Mouse (Mus musculus): ENCODE results near the gene 1810055G02Rik. TPM values are rescaled to one million over a fixed set of nuclear protein-coding genes. Genes with fewer than 3 reads are reported as not detected.

Gene 1810055G02Rik
- polyA plus RNA-seq, 1 experiment from 2014 or later, result 38.9 TPM

DNA sequence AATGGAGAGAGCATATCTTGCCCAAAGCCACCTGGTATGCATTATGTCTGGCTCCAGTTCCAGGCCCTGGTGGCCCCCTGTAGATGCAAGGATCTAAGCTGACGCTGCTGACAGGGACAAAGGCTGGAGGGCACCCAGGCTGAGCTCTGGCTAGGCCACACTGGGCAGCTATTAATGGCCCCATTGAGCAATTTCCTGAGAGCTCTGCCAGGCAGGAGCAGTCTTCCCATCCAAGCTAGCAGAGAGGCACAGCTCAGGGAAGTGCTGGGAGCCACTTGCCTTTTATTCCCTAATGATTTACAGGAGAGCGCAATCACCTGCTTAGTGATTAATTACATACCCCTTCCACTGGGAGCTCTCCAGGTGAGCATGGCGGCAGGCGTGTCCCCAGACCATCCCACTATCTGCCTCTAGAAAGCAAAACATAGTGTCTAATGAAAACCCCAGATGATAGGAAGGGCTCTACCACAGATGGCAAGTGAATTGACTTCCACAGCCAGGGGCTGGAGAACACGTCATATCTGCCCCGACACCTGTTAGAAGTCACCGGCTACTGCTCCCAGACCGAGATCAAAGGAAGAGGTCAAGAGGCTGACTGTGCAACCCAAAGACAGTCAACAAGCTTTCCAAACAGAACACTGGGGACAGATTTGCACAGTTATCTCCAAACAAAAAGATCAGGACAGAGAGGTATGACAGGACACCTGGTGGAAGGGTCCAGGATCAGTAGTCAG is 33.8 kb upstream of the 1810055G02Rik start:
- H3K4me2 ChIP-seq, result no peak overlapping the region
- H3K27ac ChIP-seq (ENCODE audit: low read depth, low read length), result no peak overlapping the region
- no peak overlapping the region for H3K9ac ChIP-seq (ENCODE audit: low read length)
- H3K4me1 ChIP-seq (ENCODE audit: control insufficient read depth, insufficient read depth, low read length), result no peaks in the 10 kb centered on the region
- H3K4me3 ChIP-seq (ENCODE audit: low read depth, low read length), result no peak overlapping the region
- H3K36me3 ChIP-seq (ENCODE audit: control insufficient read depth, insufficient read depth, low read length), result 0 out of 2 replicates have a peak, but pooled peaks cover 2% of the 10 kb centered on the region
- peak; percentile 56 for DNase-seq (ENCODE audit: low spot score, missing footprints)
- H3K9me3 ChIP-seq (ENCODE audit: control insufficient read depth, low read length), result peaks cover 2% of the 10 kb centered on the region; the same call in 1 of the 2 replicates
- no peak for ATAC-seq (ENCODE audit: low FRiP score)
- H3K27me3 ChIP-seq (ENCODE audit: control insufficient read depth, insufficient read depth, low read length), result no peaks in the 10 kb centered on the region
- 94% methylated on average over 8 of the region's 8 CpGs for WGBS

DNA sequence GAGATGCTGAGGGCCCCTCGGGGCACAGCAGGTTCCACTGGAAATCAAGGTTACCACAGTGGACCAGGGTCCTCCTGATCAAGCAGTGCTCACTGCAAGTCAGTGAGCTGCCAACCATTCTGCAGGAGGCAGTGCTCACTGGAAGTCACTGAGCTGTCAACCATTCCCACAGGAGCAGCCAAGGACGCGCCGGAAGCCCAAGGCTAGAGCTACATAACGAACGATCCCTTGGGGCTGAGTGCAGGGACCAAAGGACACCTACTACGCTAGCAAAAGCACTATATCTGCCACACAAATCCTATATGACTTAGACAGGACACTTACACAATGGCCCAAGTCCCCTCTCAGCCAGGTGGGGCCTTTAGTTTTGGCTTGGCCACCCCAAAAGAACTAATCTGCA is 27.4 kb upstream of the 1810055G02Rik start:
- Histone ChIP-seq H3K27me3 (ENCODE audit: control insufficient read depth, insufficient read depth, low read length) (no peaks in the 10 kb centered on the region; the same call in 1 of the 2 replicates), H3K4me2 (no peak overlapping the region), H3K36me3 (ENCODE audit: control insufficient read depth, insufficient read depth, low read length) (no peaks in the 10 kb centered on the region), H3K4me1 (ENCODE audit: control insufficient read depth, insufficient read depth, low read length) (peaks cover 13% of the 10 kb centered on the region), H3K9me3 (ENCODE audit: control insufficient read depth, low read length) (no peaks in the 10 kb centered on the region), H3K27ac (ENCODE audit: low read depth, low read length) (no peak overlapping the region), H3K4me3 (ENCODE audit: low read depth, low read length) (no peak overlapping the region), H3K9ac (ENCODE audit: low read length) (no peak overlapping the region)
- ATAC-seq (ENCODE audit: low FRiP score) (no peak), DNase-seq (ENCODE audit: low spot score, missing footprints) (no peak)
- 96% methylated on average over 7 of the region's 7 CpGs for WGBS

DNA sequence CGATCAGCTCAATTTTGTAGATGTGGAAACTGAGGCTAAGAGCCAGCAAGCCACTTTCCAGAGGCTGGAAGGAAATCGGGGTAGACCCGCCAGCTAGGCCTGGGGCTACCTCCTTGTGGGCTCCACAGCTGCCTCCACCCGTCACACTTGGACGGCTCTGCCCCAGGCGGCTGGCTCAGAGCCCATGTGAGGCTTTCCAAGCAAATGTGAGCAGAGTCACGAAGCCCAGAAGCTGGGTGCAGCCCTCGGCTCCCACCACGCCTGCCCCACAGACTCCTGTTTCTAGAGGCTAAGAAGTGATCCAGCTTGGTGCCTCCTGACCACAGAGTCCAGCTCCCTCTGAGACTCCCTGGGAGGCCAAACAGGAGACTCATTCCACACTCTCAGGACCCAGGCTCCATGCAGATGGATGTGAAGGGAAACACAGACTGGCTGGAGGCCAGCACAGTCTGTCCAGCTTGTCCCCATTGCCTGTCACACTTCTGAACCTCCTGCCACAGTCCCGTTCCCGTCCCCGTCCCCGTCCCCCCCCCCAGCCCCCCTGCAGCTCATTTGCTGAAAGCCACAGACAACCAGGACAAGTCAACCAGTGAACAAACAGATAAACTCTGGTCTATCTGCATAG is 26.7 kb upstream of the 1810055G02Rik start:
- Histone ChIP-seq H3K9ac (ENCODE audit: low read length) (no peak overlapping the region), H3K36me3 (ENCODE audit: control insufficient read depth, insufficient read depth, low read length) (no peaks in the 10 kb centered on the region), H3K27ac (ENCODE audit: low read depth, low read length) (no peak overlapping the region), H3K4me3 (ENCODE audit: low read depth, low read length) (no peak overlapping the region), H3K27me3 (ENCODE audit: control insufficient read depth, insufficient read depth, low read length) (no peaks in the 10 kb centered on the region; the same call in 1 of the 2 replicates), H3K4me1 (ENCODE audit: control insufficient read depth, insufficient read depth, low read length) (peaks cover 15% of the 10 kb centered on the region), H3K9me3 (ENCODE audit: control insufficient read depth, low read length) (no peaks in the 10 kb centered on the region), H3K4me2 (no peak overlapping the region)
- DNase-seq (ENCODE audit: low spot score, missing footprints), result no peak
- WGBS, result 63% methylated on average over 13 of the region's 13 CpGs
- ATAC-seq (ENCODE audit: low FRiP score), result no peak

DNA sequence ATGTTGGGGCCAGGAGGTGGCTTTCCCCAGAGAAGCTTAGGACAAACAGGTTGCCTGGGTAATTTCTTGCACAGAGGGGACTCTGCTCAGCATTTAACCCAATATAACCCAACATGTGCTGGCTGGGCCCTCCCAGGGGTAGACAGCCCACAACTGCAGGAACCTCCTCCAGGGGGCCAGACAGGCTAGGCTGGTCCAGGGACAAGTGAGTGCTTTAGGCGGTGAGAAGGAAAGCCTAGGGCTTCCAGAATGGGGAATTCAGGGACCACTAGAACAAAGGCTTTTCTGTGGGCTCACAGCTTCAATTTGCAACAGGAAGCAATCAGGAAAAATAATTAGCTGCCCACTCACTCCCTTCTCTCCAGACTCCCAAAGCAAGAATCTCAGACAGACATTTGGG is 23.7 kb upstream of the 1810055G02Rik start:
- ATAC-seq (ENCODE audit: low FRiP score) (no peak), DNase-seq (ENCODE audit: low spot score, missing footprints) (peak; percentile 86)
- Histone ChIP-seq H3K36me3 (ENCODE audit: control insufficient read depth, insufficient read depth, low read length) (no peaks in the 10 kb centered on the region), H3K4me3 (ENCODE audit: low read depth, low read length) (no peak overlapping the region), H3K4me1 (ENCODE audit: control insufficient read depth, insufficient read depth, low read length) (peaks cover 20% of the 10 kb centered on the region), H3K4me2 (peak overlapping the region; percentile 5; the same call in 1 of the 2 replicates), H3K9me3 (ENCODE audit: control insufficient read depth, low read length) (no peaks in the 10 kb centered on the region), H3K27ac (ENCODE audit: low read depth, low read length) (no peak overlapping the region), H3K9ac (ENCODE audit: low read length) (no peak overlapping the region), H3K27me3 (ENCODE audit: control insufficient read depth, insufficient read depth, low read length) (peaks cover 7% of the 10 kb centered on the region)
- 13% methylated on average over 1 of the region's 1 CpGs for WGBS

DNA sequence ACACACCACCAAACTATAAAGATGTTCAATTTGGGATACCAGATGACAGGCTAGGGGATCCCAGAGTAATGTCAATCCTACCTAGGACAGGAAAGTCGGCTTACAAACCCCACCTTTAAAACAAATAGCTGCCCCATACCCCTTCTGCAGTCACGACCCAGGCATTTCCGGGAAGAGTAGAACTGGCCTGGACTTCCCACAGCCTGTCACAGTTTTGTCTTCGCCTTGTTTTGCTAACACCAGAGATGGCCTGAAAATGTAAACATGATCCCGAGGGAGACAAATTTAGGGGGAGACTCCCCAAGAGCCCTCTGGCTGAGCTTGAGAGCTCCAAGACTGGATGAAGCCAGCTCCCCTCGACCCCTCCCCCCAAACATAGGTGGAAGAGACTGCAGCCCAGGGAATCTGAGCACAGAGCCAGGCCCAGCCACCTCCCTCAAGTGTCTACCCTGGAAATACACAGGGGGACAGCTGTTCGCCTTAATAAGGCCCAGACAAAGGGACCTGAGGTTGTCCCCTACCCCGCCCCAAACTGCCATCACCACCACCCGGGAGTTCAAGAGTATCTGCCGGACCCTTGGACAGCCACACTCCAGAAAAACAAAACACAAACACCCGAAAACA is 23.0 kb upstream of the 1810055G02Rik start:
- peak overlapping the region; percentile 82 for H3K9ac ChIP-seq (ENCODE audit: low read length)
- peak overlapping the region; percentile 88 for H3K4me2 ChIP-seq
- no peak for ATAC-seq (ENCODE audit: low FRiP score)
- no peaks in the 10 kb centered on the region for H3K9me3 ChIP-seq (ENCODE audit: control insufficient read depth, low read length)
- DNase-seq (ENCODE audit: low spot score, missing footprints), result peak; percentile 93
- peak overlapping the region; percentile 73 for H3K4me3 ChIP-seq (ENCODE audit: low read depth, low read length)
- H3K27ac ChIP-seq (ENCODE audit: low read depth, low read length), result no peak overlapping the region
- WGBS, result 13% methylated on average over 11 of the region's 11 CpGs
- peaks cover 20% of the 10 kb centered on the region for H3K4me1 ChIP-seq (ENCODE audit: control insufficient read depth, insufficient read depth, low read length)
- peaks cover 7% of the 10 kb centered on the region for H3K27me3 ChIP-seq (ENCODE audit: control insufficient read depth, insufficient read depth, low read length)
- H3K36me3 ChIP-seq (ENCODE audit: control insufficient read depth, insufficient read depth, low read length), result no peaks in the 10 kb centered on the region

DNA sequence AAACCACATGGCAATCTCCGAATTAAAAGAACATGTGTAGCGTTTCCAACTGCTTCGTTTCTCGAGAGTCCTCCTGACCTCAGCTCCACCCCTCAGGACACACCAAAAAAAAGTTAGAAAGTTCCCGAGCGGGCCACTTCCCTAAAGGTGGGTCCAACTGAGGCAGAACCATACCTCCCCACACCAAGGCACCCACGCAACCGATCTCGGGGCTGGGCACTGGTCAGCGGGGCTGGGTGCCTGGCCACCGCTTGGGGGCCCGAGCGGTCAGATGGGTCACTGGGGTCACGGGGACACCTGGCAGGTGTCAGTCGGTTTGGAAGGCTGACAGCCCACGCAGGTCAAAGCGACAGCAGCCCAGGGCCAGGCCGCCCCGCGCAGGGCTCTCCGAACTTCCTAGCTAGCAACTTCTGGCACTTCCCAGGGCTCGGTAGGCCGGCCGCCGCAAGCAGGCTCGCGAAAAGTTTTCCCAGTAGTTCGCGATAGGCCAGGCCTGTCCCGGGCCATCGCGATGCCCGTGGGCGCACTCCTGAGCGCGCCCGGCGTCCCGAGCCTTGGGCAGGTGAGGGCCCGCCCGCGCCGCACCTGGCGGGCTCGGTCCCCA is 22.4 kb upstream of the 1810055G02Rik start:
- Histone ChIP-seq H3K4me2 (peak overlapping the region; percentile 88), H3K9ac (ENCODE audit: low read length) (peak overlapping the region; percentile 82), H3K4me3 (ENCODE audit: low read depth, low read length) (peak overlapping the region; percentile 73), H3K4me1 (ENCODE audit: control insufficient read depth, insufficient read depth, low read length) (peaks cover 20% of the 10 kb centered on the region), H3K9me3 (ENCODE audit: control insufficient read depth, low read length) (no peaks in the 10 kb centered on the region), H3K27ac (ENCODE audit: low read depth, low read length) (no peak overlapping the region), H3K36me3 (ENCODE audit: control insufficient read depth, insufficient read depth, low read length) (no peaks in the 10 kb centered on the region), H3K27me3 (ENCODE audit: control insufficient read depth, insufficient read depth, low read length) (peaks cover 7% of the 10 kb centered on the region)
- under 1% methylated on average over 44 of the region's 45 CpGs for WGBS
- ATAC-seq (ENCODE audit: low FRiP score), result peak; percentile 47
- peak; percentile 93 for DNase-seq (ENCODE audit: low spot score, missing footprints)

DNA sequence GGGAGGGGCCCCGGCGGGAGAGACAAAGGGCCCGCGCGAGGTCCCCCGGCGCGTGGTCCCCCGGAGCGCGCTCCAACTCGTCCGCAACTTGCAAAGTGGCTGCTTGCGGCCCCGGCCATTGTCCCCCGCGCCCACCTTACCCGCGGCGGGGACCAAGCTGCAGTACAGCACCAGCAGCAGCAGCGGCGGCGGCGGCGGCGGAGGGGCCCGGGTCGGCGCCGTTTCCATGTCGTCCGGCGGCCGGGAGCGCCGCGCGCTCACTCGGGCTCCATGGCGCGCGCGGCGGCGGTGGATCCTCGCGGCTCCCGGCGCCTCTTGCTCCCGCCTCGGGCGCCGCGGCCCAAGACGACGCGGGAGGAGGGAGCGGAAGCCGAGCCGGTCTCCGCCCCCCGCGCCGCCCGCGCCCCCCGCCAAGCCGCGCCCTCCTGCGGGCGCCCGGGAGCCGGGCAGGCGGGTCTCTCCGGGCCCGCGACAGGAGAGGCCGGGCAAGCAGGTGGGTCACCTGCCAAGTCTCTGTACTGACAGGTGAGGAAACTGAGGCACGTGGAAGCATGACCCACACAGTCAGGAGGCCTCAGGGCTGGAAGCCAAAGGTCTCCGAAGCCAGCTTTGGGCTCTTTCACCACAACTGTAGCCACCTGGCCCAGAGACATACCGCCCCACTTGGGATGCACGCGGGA is 21.7 kb upstream of the 1810055G02Rik start, which contains the start of gene Lrp5:
Gene Lrp5 (minus strand): TSS at position 350 of the 680 bp plus-strand sequence.
- peak within 1 kb of the TSS; percentile 73 for H3K4me3 ChIP-seq (ENCODE audit: low read depth, low read length)
- H3K9ac ChIP-seq (ENCODE audit: low read length), result peak within 1 kb of the TSS; percentile 82
- WGBS, result 1% methylated on average over 59 of the region's 83 CpGs
- H3K9me3 ChIP-seq (ENCODE audit: control insufficient read depth, low read length), result no peaks in the 10 kb centered on the region
- DNase-seq (ENCODE audit: low spot score, missing footprints), result peak; percentile 90
- peak; percentile 47 for ATAC-seq (ENCODE audit: low FRiP score)
- H3K27me3 ChIP-seq (ENCODE audit: control insufficient read depth, insufficient read depth, low read length), result peaks cover 7% of the 10 kb centered on the region
- peak within 1 kb of the TSS; percentile 88 for H3K4me2 ChIP-seq
- no peak within 1 kb of the TSS for H3K27ac ChIP-seq (ENCODE audit: low read depth, low read length)
- no peaks in the 10 kb centered on the region for H3K36me3 ChIP-seq (ENCODE audit: control insufficient read depth, insufficient read depth, low read length)
- peaks cover 20% of the 10 kb centered on the region for H3K4me1 ChIP-seq (ENCODE audit: control insufficient read depth, insufficient read depth, low read length)

DNA sequence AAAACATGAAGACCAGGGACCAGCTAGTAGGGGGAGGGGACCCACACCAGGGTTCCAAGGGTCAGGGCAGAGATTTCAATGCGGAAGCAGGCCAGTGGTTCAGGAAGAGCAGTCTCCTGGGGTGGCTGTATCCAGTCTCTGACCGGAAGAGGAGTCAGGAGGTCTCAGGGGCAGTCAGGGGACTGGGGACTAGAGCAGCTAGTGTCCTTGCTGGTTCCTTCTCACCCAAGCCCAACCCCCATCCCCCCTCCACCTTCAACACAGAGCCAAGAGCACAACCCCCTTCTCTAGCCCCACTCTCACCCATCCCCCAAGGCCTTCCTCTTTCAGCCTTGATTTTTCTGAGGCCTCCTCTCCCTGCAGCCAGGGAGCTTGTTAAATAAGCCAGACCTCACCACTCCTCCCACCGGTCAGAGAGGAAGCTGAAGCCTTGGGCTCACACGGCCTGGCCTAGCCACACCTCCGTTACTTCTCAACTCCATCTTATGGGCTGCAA is 20.4 kb upstream of the 1810055G02Rik start:
- peaks cover 20% of the 10 kb centered on the region for H3K4me1 ChIP-seq (ENCODE audit: control insufficient read depth, insufficient read depth, low read length)
- 0 out of 2 replicates have a peak, but pooled peaks have one; percentile 25 for ATAC-seq (ENCODE audit: low FRiP score)
- no peaks in the 10 kb centered on the region for H3K9me3 ChIP-seq (ENCODE audit: control insufficient read depth, low read length)
- WGBS, result 20% methylated on average over 5 of the region's 5 CpGs
- peaks cover 7% of the 10 kb centered on the region for H3K27me3 ChIP-seq (ENCODE audit: control insufficient read depth, insufficient read depth, low read length)
- H3K4me3 ChIP-seq (ENCODE audit: low read depth, low read length), result no peak overlapping the region
- no peak overlapping the region for H3K27ac ChIP-seq (ENCODE audit: low read depth, low read length)
- H3K4me2 ChIP-seq, result no peak overlapping the region
- H3K9ac ChIP-seq (ENCODE audit: low read length), result no peak overlapping the region
- no peaks in the 10 kb centered on the region for H3K36me3 ChIP-seq (ENCODE audit: control insufficient read depth, insufficient read depth, low read length)
- DNase-seq (ENCODE audit: low spot score, missing footprints), result no peak
